Mouse (Mus musculus) right cerebral cortex, postnatal 25 days (tissue): ENCODE data around the gene Mt1.

ENCODE experiments used
- DNase-seq: peaks from one replicate; pipeline ENCODE4 v3.0.0; 2022

The Mt1 gene

GRCm38 (mm10) chr8:94209639-94210038, 30.8 kb downstream of the Mt1 start:
- peak; percentile 48 for DNase-seq

GRCm38 (mm10) chr8:94210225-94210624, 31.3 kb downstream of the Mt1 start:
- DNase-seq, result no peak

GRCm38 (mm10) chr8:94213819-94214218, 34.9 kb downstream of the Mt1 start:
- DNase-seq, result no peak

GRCm38 (mm10) chr8:94214252-94215173, 35.6 kb downstream of the Mt1 start, which contains the start of gene Nup93:
TSS of gene Nup93 (plus strand) at chr8:94214564.
- peak; percentile 96 for DNase-seq

GRCm38 (mm10) chr8:94227381-94227939, 48.6 kb downstream of the Mt1 start:
- DNase-seq, result peak; percentile 32
